Mouse (Mus musculus): Measurements from ENCODE around the gene Fxyd1.

Fxyd1 gene

DNA sequence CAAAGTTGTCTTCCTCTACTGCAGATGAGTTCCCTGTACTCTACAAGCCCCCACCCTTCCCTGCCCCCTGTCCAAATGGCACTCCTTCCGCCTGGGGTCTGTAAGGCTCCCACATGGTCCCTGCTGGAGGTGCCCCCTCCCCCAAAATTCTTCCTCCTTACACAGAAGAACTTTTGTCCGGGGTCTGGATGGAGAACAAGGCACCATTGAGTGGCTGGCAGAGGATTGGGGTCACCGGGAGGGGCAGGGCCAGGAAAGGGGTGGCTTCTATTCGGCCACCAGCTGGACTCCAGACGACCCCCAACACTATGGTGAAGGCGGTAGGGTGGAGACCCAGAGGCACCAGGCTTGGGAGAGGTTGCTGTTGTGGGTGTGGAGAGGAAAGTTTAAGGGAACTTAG, 20.5 kb upstream of the Fxyd1 start:
- peak; percentile 90 for DNase-seq

DNA sequence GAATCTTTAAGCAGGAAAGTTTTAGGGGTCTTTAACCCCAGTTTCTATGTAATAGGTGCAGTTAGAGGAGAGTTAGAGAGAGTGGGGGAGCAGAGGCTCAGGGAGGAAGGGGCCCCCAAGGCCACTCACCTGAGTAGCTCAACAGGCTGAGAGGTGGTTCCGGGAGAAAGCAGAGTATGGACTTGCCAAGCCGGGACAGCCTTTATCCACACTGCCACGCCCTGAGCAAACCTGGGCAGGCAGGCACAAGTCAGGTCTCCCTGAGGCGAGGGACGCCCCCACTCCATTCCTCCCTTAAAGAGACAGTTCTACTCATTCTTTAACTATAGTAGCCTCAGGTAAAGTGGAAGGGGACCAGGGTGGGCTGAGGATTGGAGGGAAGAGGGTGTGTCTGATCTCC, 19.5 kb upstream of the Fxyd1 start, which contains the start of gene Fxyd3:
Fxyd3 (minus strand) TSS at position 213 of the 400 bp plus-strand sequence.
- no peak for DNase-seq

DNA sequence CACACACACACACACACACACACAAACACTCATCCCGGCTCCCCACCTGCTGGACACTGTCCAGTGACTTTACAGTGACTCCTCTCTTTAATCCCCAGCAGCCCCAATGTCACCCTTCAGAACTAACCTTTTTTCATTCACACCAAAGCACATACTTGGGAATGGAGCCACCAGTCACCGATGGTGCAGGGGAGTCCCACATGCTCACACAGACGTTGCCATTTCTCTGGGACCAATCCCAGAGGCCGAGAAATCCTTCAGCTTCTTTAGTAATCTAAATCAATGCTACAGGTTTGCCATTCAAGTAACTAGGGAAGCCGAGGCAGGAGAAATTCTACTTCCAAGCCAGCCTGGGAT, 17.7 kb upstream of the Fxyd1 start:
- DNase-seq: no peak

- DNase-seq: peak; percentile 95
Observed at GRCm38 (mm10) chr7:31074061-31074712, 17.2 kb upstream of the Fxyd1 start.

GRCm38 (mm10) chr7:31073546-31073945, 16.5 kb upstream of the Fxyd1 start:
- DNase-seq: no peak

- no peak for DNase-seq
Observed at GRCm38 (mm10) chr7:31072326-31072725, 15.3 kb upstream of the Fxyd1 start.

- no peak for DNase-seq
Observed at GRCm38 (mm10) chr7:31070324-31070723, 13.3 kb upstream of the Fxyd1 start.

DNA sequence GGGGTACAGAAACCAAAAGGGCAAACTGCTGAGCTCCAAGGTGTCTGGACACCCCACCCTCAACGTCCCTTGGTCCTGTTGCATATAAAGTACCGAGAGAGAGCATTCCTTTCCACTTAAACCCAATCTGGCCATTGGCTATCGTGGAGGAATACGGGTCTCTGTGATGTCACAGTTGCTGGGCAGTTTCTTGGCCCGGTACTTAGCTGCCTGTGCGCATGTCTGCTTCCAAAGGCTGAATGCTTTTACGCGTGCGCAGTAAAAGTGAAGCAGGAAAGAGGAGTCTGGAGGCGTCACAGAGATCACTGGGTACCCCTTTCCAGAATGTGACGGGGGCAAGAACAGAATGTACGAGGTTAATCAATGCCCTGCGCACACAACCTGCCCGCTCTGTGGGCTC, 12.5 kb upstream of the Fxyd1 start:
- no peak for DNase-seq

DNA sequence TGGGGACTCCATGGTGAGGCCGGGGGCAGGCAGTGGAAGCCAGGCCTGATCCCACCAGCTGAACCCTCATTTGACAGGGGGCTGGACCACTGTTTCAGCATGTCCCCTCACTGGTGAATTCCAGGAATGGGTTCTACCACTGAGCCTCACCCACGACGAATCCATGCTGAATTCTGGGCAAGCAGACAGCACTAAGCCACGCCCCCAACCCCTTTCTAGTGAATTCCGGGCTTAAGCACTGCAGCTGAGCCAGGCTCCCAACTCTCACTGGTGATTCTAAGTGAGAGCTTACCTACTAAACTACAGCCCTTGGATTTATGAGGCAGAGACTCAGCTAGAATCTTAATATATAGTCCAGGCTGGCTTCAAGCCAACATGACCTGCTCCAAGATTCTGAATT, 10.8 kb upstream of the Fxyd1 start:
- no peak for DNase-seq

GRCm38 (mm10) chr7:31063074-31063560, 6.1 kb upstream of the Fxyd1 start:
- DNase-seq: peak; percentile 90

GRCm38 (mm10) chr7:31060621-31061010, 3.6 kb upstream of the Fxyd1 start:
- peak; percentile 91 for DNase-seq

DNA sequence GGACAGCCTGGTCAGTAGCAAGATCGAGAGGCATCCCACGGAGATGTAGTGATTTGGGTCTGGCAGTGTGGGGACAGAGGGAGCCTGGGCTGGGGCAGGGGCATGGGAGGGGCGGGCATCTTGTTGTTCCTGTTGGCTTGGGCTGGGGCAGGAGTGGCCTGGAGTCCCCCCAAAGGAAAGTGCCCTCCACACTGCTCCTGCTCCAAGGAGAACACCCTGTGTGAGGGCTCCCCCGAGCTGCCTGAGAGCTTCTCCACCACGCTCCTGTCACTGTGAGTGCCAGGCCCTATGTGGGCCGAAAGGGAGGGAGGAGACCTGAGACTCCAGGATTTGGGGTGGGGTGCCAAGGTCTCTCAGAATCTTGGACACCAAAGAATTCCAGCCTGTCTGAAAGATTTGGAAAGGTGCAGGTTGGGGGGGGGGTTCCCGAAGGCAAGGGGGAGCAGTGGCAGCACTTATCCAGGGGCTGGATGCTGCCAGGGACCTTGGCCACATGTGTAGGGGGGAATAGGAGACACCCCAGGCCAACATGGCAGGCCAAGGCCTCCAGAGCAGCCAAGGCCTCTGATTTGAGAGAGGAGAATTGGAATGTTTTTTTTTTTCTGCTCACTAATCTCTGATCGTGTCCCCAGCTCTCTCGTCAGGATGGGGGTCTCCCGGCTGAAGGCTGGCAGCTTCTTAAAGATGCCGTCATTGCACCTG, 3.1 kb upstream of the Fxyd1 start:
- peak; percentile 94 for DNase-seq

DNA sequence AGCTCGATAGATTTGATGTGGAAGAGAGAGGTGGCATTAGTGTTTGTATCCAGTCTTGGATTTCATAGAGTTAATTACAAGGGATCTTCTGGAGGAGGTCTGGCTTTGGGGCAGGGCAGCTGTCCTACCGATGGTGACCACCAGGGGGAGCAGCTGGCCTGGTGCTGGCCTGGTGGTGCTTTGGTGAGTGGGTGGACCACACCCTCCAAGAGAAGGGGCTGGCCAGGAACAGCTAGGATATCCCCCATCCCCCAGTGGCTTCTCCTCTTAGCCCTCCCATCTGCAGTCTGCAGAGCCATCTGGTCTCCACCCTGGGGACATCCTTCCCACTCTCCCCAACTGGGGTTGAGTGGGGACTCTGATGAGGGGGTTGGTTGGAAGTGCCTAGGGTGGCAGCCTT, 2.1 kb upstream of the Fxyd1 start, which contains the start of gene Lgi4:
Lgi4 (plus strand) TSS at position 235 of the 400 bp plus-strand sequence.
- peak; percentile 99 for DNase-seq

GRCm38 (mm10) chr7:31058211-31058610, 1.2 kb upstream of the Fxyd1 start:
- no peak for DNase-seq

- DNase-seq: no peak
Observed at GRCm38 (mm10) chr7:31057730-31058129, 731 bp upstream of the Fxyd1 start.

DNA sequence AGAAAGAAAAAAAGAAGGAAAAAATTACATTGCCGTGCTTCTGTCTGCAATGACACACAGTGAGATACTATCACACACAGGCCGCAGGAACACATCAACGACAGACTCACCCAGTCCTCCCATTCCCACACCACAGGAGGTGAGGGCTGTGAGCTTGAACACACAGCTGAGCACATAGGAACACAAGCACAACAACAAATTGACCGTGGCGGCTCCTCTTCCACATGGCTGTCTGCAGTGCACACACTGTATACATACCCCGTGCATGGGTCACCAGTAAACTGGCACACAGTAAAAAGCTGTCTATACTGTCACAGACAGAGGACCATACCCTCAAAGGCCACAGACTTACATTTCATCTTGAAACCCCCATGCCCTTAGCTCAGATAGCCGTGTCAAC, 551 bp downstream of the Fxyd1 start:
- DNase-seq: peak; percentile 93

GRCm38 (mm10) chr7:31055883-31056282, 1.1 kb downstream of the Fxyd1 start:
- peak; percentile 91 for DNase-seq

DNA sequence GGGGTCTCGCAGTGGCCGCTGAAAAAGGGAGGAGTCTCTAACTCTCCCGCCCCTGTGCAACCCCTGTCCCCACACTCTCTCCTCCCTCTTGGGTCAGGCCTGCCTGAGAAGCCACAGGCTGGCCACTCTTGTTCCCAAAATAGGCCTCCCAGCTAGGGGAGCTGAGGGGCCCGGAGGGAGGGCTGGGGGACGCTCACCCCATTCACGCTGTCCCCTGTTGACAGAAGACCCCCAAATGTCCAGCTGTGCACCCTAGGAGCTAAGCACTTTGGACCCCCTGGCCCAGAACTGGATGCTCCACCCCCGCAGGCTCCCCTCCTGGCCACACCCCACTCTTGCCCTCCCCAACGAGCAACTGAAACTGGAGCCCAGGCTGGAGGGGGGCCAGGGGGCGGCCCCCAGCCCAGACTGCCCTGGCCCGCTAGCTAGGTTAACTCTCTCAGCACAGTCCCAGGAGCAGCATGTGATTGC, 1.6 kb downstream of the Fxyd1 start:
- peak; percentile 99 for DNase-seq

DNA sequence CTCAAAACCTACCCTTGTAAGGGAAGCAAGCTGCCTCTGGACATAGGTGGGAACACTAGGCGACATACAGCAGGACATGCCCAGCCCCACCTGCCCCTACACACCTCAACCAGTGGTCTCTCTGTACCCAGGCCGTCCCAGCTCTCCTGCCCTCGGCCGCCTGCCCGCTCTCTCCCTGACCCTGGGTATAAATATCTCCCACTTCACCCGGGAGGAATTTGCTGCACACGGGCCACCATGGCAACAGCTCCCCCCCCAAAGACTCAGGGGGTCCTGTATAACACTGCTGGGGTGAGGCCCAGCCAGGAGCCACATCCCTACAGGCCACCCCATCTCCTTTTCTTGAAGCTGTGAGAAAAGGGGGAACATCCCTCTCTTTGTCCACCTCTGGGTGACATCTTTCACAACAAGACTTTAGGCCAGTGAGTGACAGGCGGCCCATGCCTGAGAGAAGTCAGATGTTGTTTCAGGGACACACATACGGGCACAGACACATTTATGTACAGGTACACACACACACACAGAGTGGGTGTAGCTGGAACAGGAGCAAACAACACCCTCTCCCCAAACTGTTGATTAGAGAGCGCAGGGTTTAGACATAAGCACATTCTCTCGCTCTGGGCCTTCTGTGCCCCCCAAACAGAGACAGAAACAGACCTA, 2.2 kb downstream of the Fxyd1 start:
- peak; percentile 98 for DNase-seq

DNA sequence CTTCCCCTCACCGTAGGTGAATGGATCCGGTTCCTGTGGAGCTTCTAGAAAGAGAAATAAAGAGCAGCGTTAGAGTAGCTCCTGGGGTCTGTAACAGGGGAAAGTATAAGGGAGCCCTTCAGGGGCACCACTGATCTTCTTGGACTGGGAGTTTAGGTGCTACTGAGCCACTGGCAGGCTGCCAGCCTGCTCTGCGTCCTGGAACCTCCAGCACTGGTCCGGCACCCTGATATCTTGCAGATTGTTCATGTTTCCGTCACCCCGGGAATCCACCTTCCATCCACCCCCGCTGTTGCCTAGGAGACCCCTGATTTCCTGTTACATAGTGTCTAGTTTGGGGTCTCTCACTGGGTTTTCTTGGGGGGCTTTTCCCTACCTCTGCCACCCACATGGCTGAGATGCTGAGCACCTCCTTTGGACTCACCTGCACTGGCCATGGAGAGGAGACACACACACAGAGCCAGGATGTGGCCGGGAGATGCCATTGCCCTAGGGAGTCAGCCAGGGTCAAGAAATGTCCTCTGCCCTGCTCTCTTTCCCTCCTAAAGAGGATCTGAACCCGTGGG, 3.0 kb downstream of the Fxyd1 start:
- peak; percentile 95 for DNase-seq

DNA sequence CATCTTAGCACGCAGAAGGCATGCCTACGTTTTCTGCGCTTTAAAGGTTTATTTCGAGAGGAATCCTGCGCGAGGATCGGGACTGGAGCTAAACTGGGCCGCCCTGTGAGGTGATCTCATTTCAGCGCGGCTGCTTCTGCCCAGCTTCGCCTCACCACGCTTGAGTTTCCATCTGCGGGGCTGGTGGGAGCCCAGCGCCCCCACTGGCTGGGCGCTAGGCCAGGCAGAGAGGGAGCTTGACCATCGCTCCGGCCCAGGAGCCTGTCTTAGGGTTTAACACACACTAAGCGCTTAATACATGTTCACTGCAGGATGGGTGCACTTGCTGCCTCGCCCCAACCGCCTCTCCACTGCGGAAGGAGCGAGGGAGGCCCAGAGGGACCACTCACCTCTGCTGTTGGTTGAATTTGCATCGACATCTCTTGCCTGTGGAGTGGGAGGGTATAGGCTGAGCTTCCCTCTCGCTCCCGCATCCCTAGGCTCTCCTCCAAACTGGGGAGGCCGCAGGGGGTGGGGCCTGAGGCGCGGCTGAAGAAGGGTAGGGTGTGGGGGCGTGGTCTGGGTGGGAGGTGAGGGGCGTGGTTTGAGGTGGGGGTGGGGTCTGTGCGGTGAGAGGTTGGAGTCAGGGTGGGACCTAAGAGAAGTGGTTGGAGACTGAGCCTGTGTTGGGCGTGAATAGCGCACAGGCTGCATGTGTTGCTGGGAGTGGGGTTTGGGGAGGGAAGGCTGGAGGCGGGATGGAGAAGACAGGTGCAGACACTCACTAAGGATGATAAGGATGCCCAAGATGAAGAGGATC, 4.2 kb downstream of the Fxyd1 start:
- DNase-seq: peak; percentile 97

- DNase-seq: peak; percentile 91
Observed at GRCm38 (mm10) chr7:31052251-31052635, 4.8 kb downstream of the Fxyd1 start.

All from heart, adult 11 months (tissue).